Mouse (Mus musculus) megakaryocyte-erythroid progenitor cell, adult 5-6 weeks (primary cell): ENCODE results near the gene Plekhg6. TPM values are rescaled to one million over a fixed set of nuclear protein-coding genes. Genes with fewer than 3 reads are reported as not detected.

ENCODE experiments used
- total RNA-seq, 2 experiments: library from RNA; stranded (forward) in 1 of 2; stranded (reverse) in 1 of 2; fragments of 200-1000, 215-1000 nt in 1 of 2; fragments of >200 nt in 1 of 2; fragmentation: Nextera tagmentation in 1 of 2; gene quantifications; 2 replicates each; pipeline ENCODE4 v1.2.3; 2014 to 2017

Plekhg6 gene
- total RNA-seq, 2 experiments from 2014 or later: not detected

Other genes with a start within 250 kb of the Plekhg6 start
- 92.2 and 114 TPM in 2 replicates for gene Nop2, start 248.9 kb downstream of the Plekhg6 start, total RNA-seq (2014; fragmentation: Nextera tagmentation)
- 108 and 125 TPM in 2 replicates for gene Nop2, start 248.9 kb downstream of the Plekhg6 start, total RNA-seq (2017)
- 18.3 and 22.7 TPM in 2 replicates for gene Iffo1, start 235.6 kb downstream of the Plekhg6 start, total RNA-seq (2014; fragmentation: Nextera tagmentation)
- gene Iffo1, start 235.6 kb downstream of the Plekhg6 start, total RNA-seq (2017): 10.3 and 12.8 TPM in 2 replicates
- gene Gapdh, start 214.3 kb downstream of the Plekhg6 start, total RNA-seq (2014; fragmentation: Nextera tagmentation): 900 and 1,346 TPM in 2 replicates
- 535 and 806 TPM in 2 replicates for gene Gapdh, start 214.3 kb downstream of the Plekhg6 start, total RNA-seq (2017)
- 285 and 384 TPM in 2 replicates for gene Ncapd2, start 189.1 kb downstream of the Plekhg6 start, total RNA-seq (2014; fragmentation: Nextera tagmentation)
- gene Ncapd2, start 189.1 kb downstream of the Plekhg6 start, total RNA-seq (2017): 186 and 262 TPM in 2 replicates
- gene Mrpl51, start 189.0 kb downstream of the Plekhg6 start, total RNA-seq (2014; fragmentation: Nextera tagmentation): 163 and 194 TPM in 2 replicates
- gene Mrpl51, start 189.0 kb downstream of the Plekhg6 start, total RNA-seq (2017): 120 and 151 TPM in 2 replicates
- gene Vamp1, start 165.2 kb downstream of the Plekhg6 start, total RNA-seq (2014; fragmentation: Nextera tagmentation): 14.9 and 25.5 TPM in 2 replicates
- gene Vamp1, start 165.2 kb downstream of the Plekhg6 start, total RNA-seq (2017): 2.3 and 4.9 TPM in 2 replicates
- gene Tapbpl, start 148.9 kb downstream of the Plekhg6 start, total RNA-seq (2014; fragmentation: Nextera tagmentation): 2.0 and 3.6 TPM in 2 replicates
- gene Tapbpl, start 148.9 kb downstream of the Plekhg6 start, total RNA-seq (2017): 4.8 and 8.6 TPM in 2 replicates
- gene Cd27, start 143.8 kb downstream of the Plekhg6 start, total RNA-seq (2014; fragmentation: Nextera tagmentation): 8.0 and 9.4 TPM in 2 replicates
- gene Cd27, start 143.8 kb downstream of the Plekhg6 start, total RNA-seq (2017): 6.6 and 14.3 TPM in 2 replicates
- not detected in 2 replicates for gene Tuba3a, start 94.8 kb downstream of the Plekhg6 start, total RNA-seq (2014; fragmentation: Nextera tagmentation)
- gene Tuba3a, start 94.8 kb downstream of the Plekhg6 start, total RNA-seq (2017): not detected in 2 replicates
- 5.2 and 8.8 TPM in 2 replicates for gene Ltbr, start 66.9 kb downstream of the Plekhg6 start, total RNA-seq (2014; fragmentation: Nextera tagmentation)
- 6.0 and 7.8 TPM in 2 replicates for gene Ltbr, start 66.9 kb downstream of the Plekhg6 start, total RNA-seq (2017)
- 1.4 TPM in 1 of 2 replicates, not detected in the other for gene Scnn1a, start 60.1 kb downstream of the Plekhg6 start, total RNA-seq (2014; fragmentation: Nextera tagmentation)
- not detected in 2 replicates for gene Scnn1a, start 60.1 kb downstream of the Plekhg6 start, total RNA-seq (2017)
- 8.6 and 9.5 TPM in 2 replicates for gene Tnfrsf1a, start 31.4 kb downstream of the Plekhg6 start, total RNA-seq (2014; fragmentation: Nextera tagmentation)
- gene Tnfrsf1a, start 31.4 kb downstream of the Plekhg6 start, total RNA-seq (2017): 4.7 and 6.3 TPM in 2 replicates
- gene Cd9, start 114.0 kb upstream of the Plekhg6 start, total RNA-seq (2014; fragmentation: Nextera tagmentation): 9.5 and 11.8 TPM in 2 replicates
- 34.1 and 40.0 TPM in 2 replicates for gene Cd9, start 114.0 kb upstream of the Plekhg6 start, total RNA-seq (2017)
- gene Vwf, start 166.0 kb upstream of the Plekhg6 start, total RNA-seq (2014; fragmentation: Nextera tagmentation): 11.0 and 14.9 TPM in 2 replicates
- gene Vwf, start 166.0 kb upstream of the Plekhg6 start, total RNA-seq (2017): 5.5 and 9.3 TPM in 2 replicates